Mouse (Mus musculus): Measurements from ENCODE around the gene Gm4779.

DNA sequence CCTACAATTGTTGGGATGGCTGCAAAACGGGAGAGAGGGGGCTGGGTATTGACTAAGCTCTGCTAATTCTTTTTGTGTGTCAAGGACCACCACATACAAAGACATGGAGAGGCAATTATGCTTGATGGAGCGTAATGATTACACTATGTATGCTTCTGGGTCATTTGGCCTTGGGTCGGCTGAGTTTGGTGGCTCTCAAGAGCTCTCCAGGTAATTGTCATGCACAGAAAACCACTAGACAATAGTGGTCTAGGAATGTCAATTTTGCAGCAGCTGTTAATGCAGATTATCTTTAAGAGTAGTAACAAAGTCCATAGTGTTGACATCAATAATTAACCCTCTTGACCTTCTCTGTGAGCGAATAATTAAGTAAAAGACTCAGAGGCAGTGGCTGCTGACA, 44.1 kb downstream of the Gm4779 start:
- TF ChIP-seq EP300 (IDR thresholded peaks at IDR 0.05; ENCODE audit: low read depth) = no peak
- no peak for TF ChIP-seq CTCF (IDR thresholded peaks at IDR 0.05; ENCODE audit: low read depth)

Measured in liver, postnatal 0 days (tissue).